Mouse (Mus musculus) ovary, postnatal 10 days (tissue): ENCODE data around the gene Mep1a.
"Not testable (repeated sequence)": the region's sequence is repeated elsewhere in the genome, so short reads cannot be mapped to it uniquely, and the experiment has no call there.

Experiments used
- DNase-seq: peaks from one replicate; pipeline ENCODE4 v3.0.0; 2022; ENCODE audit warnings: low spot score

Gene Mep1a

GRCm38 (mm10) chr17:43502592-43502991, at the start of gene Mep1a:
Gene Mep1a (minus strand): TSS chr17:43502812.
- no peak for DNase-seq

- no peak for DNase-seq
Observed at GRCm38 (mm10) chr17:43551122-43551630, 48.6 kb upstream of the Mep1a start.

DNA sequence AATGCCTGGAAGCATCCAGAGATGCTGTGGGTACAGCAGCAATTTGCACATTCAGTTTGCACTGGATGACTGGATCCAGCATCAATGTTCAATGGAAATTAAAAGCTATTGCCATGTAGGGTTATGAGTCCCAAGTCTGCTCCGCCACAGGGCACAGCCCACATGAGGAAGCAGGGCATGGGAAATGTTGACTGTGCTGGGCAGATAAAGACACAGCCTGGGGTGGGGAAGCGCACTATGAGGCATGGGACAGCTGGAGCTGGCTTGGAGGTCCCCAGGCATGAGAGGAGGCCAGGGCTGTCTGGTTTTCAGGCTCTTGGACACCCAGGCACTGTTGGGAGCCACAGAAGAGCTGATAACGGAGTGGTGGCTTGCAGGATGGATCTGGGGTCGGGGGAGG, 41.4 kb upstream of the Mep1a start:
- no peak for DNase-seq

DNA sequence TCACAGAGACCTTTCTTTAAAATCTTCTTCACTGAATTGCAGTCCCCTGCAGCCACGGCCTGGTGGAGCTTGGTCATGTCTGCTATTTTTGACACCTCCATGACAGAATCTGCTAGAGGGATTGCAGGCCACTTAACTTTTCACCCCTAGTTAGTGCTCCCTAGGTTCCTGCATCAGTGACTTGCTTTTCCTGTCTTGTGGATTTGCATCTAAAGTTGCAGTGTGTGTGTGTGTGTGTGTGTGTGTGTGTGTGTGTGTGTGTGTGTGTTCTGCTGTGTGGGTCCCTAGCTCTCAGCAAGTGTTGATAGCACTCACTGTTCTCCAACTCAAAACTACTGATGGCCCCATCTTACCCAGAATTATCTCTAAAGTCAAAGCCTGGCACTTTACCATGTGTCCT, 40.9 kb upstream of the Mep1a start, which contains the start of gene Ankrd66:
Gene Ankrd66 (minus strand): TSS at position 101 of the 400 bp plus-strand sequence.
- no peak for DNase-seq

GRCm38 (mm10) chr17:43538767-43539166, 36.2 kb upstream of the Mep1a start:
- DNase-seq: no peak

DNA sequence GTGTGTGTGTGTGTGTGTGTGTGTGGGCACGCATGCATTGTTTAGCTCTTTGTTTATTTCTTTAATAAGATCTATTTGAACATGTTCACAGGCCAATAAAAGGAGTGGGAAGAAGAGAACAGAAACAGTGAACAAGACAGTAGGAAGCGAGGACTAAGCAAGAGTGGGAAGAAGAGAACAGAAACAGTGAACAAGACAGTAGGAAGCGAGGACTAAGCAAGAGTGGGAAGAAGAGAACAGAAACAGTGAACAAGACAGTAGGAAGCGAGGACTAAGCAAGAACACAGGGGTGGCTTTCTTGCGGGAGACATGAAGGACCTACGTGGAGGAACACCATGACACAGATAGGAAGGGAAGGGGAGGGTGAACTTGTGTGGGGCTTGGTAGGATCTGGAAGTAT, 34.2 kb upstream of the Mep1a start:
- not testable (repeated sequence) for DNase-seq

DNA sequence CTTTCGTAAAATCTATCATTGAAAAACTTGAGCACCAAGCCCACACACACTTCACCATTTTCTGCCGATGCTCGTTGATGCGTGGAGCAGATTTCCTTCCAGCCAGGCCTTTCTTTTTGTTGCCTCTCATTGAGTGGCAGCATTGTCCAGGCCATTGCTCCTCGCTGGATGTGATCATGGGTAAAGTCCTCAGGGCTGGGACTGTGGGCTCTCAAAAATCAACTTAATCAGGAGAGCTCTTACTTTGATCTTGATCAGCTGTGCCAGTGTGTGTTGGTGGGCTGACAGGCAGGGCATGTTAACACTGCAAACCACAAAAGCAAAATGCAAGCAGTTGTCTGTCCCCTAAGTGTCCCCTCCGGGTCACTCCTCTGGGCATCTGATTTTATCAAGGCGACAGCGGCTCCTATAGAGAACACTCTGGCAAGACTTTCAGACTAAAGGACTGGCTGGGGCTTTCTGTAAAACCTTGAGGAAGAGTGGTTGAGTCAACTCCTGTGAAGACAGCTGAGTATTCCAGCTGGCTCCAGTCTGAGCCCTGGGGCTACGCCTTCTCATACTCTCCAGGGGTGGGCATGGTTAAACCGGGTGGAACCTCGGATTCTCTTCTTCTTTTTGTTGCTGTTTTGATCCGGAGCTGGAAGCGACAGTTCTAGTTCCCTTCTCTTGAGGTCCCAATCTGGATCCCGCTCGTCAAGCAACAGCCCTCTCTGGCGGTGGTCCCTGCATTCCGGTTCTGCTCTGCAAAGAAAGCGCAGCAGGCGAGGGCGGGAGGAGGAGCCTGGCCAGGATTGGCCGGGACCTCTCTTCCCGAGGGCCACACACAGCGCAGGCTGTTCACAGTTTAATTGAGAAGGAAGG, 32.0 kb upstream of the Mep1a start:
- peak; percentile 24 for DNase-seq

- no peak for DNase-seq
Observed at GRCm38 (mm10) chr17:43531192-43531591, 28.6 kb upstream of the Mep1a start.

DNA sequence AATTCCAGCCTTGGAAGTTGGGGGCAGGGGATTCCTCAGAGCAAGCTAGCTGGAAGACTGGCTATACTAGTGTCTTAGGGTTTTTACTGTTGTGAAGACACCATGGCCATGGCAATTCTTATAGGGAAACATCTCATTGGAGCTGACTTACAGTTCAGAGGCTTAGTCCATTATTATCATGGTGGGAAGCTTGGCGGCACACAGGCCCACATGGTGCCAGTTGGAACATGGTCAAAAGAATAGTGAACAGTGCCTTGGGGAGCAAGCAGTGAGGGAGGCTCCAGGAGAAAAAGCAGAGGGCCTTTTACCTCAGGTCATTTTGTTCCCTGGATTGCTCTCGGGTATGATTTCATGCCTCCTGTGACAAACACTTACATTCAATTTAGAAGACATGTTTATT, 27.9 kb upstream of the Mep1a start:
- DNase-seq: no peak

- DNase-seq: no peak
Observed at GRCm38 (mm10) chr17:43520166-43520565, 17.6 kb upstream of the Mep1a start.

DNA sequence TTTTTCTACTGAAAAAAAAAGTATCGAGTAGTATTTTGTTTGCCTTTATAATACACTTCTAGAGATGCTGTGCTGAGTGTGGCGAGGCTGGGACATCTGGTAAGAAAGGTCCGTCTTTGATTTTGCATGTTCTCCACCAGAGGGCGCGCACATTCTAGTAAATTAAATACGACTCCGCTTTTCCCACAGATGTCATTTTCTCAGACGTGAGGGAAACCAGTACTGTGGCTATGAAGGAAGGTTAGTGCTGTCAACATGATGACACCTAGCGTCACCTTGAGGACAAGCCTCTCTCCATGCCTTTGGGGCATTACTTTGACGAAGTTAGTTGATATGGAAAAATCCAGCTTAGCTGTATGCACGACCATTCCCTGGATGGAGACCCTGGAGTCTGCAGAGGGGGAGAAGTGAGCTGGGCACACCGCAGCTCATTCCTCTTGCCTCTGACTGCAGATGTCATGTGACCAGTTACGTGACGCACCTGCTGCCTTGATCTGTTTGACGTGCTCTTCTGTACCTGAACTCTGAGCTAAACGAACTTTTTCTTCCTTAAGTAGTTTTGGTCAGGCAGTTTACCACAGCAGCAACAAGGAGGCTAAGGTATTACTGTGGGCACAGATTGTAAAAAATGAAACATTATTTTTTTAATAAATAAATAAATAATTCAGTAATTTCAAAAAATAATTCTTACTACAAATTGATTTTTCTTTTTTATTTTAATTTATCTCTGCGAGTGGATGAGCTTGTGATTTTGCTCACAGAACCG, 16.2 kb upstream of the Mep1a start:
- peak; percentile 21 for DNase-seq

DNA sequence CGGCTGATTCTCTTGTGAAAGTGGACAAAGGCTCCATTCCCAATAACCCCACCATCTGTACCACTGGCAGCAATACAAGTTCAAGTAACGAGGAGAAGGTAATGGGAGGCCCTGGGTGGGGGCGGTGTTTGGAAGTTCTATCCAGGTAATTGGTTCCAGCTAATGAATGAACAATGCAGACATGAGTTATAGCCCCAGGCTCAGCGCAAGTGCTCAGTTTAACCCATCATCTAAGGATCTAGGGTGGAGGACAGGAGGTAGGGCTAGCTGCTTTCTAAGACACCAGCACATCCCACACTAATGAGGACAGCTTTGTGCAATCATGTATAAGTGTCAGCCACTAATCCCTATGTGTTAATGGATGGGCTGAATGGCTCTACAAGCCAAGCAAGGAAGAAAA, 8.2 kb upstream of the Mep1a start:
- no peak for DNase-seq

DNA sequence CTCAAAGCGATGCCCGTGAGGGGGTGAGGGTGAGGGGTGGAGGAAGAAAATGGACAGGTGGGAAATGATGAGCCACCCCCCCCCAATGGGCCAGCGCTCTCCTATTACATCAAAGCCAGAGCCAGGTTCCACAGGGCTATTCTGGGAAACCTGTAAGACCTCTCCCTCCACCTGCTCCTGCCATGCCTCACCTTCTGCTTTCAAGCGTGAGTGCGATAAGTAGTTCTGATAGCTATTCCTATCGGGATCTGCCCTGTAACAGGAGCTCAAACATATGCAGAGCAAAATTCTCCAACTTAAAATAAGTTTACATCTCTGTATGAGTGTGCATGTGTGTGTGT, 2.0 kb upstream of the Mep1a start:
- no peak for DNase-seq

GRCm38 (mm10) chr17:43503861-43504593, 1.4 kb upstream of the Mep1a start:
- no peak for DNase-seq

GRCm38 (mm10) chr17:43501631-43502030, 981 bp downstream of the Mep1a start:
- no peak for DNase-seq

DNA sequence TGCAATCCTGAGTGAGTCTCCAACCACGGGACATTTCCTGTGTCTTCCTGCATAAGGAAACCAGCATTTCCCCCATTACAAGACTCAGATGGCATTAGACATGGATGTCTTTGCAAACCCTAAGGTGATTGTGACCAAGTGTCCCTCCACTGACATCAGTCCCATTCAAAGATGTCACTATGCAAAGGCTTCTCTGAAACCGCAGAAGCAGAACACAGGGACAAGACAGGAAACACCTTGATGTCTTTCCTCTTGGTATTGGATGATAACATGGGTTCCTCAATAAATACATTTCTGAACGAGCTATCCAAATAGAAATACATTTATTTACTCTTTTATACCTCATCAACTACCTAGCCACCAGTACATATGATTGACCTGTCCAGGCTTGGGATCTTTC, 1.4 kb downstream of the Mep1a start:
- DNase-seq: no peak

- no peak for DNase-seq
Observed at GRCm38 (mm10) chr17:43500513-43500912, 2.1 kb downstream of the Mep1a start.

DNA sequence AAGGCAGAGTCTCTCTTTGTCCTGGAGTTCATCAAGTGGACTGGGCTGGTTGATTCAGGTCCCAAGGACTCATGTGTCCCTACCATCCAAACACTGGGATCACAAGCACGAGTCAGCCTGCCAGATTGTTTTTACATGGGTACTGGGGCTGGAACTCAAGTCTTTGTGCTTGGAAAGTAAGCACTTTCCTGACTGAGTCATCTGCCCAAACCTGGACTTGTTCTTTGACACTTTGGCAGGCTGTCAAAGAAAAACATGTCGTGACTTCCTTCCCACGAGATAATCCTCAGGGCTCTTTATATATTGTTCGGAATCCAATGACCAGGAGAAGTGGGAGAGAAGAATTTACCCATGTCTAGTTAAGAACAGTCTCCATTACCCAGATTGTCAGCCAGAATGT, 5.1 kb downstream of the Mep1a start:
- DNase-seq: no peak

GRCm38 (mm10) chr17:43495502-43495901, 7.1 kb downstream of the Mep1a start:
- DNase-seq: no peak

DNA sequence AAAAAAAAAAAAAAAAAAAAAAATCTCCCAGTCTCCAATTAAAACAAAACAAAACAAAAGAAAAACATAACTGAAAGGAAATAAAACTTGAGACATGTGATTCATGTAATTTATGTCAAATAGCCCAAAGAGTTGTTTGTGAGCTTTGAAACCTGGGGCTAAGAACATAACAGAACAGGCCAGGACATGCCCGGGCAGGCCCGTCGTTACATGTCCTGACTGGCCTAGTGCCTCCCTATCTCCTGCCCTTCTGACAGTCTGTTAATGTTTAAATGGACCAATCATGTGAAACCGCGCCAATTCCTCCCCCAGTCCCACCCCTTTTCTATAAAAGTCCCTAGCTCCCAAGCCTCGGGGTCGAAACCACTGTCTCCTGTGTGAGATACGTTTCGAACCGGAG, 12.2 kb downstream of the Mep1a start:
- DNase-seq: not testable (repeated sequence)

- no peak for DNase-seq
Observed at GRCm38 (mm10) chr17:43488439-43489151, 14.0 kb downstream of the Mep1a start.

- no peak for DNase-seq
Observed at GRCm38 (mm10) chr17:43485982-43486381, 16.6 kb downstream of the Mep1a start.
